Mouse (Mus musculus): ENCODE data around the gene Scnn1g. TPM values are rescaled to one million over a fixed set of nuclear protein-coding genes. Genes with fewer than 3 reads are reported as not detected.

Gene Scnn1g
- polyA plus RNA-seq, 1 experiment = not detected

DNA sequence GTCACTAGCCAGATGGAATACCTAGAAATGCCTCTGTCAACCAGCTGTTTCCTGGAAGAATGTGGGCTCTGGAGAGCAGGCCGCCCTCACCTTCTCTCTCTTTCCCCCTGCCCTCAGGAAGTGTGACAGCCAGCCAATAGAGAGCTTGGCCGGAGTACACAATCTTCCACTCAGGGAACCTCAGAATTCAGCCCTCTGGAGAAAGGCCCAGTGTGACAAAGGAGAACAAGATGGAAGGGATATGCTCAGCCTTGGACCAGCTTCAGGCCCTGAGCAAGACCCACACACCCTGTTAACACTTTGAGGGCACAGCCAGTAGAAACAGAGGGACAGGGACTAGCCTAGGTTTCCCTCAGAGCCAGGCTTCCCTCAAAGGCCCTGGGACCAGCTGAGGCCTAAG lies 68.2 kb downstream of the Scnn1g start:
- 50% methylated on average over 2 of the region's 2 CpGs for WGBS
- H3K27ac ChIP-seq (ENCODE audit: insufficient read depth, low read depth, low read length) = no peak overlapping the region
- TF ChIP-seq CTCF (IDR thresholded peaks at IDR 0.05; ENCODE audit: insufficient read depth, low read depth, low read length) (no peak), POLR2A (IDR thresholded peaks at IDR 0.05; ENCODE audit: insufficient read depth, low read depth, low read length) (no peak)
- H3K4me1 ChIP-seq (ENCODE audit: control insufficient read depth, insufficient read depth, low read length) = no peaks in the 10 kb centered on the region
- no peak overlapping the region for H3K4me3 ChIP-seq (ENCODE audit: insufficient read depth, low read depth, low read length)

DNA sequence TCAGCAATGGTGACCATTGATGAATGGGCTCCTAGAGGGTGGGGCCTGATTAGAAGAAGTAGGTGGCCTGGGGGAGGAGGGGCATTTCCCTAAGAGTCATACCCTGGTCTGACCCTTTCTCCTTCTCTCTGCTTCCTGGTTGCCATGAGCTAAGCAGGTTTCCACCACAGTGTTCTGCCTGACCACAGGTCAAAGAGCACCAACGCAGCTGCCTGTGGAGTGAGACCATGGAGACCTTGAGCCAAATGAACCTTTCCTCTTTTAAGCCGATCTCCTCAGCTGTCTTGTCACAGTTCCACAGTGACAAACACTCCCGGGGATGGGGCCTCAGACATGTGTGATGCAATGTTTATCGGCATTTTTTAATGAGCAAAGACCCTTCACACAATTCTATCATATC lies 68.7 kb downstream of the Scnn1g start:
- H3K4me1 ChIP-seq (ENCODE audit: control insufficient read depth, insufficient read depth, low read length) = no peaks in the 10 kb centered on the region
- H3K27ac ChIP-seq (ENCODE audit: insufficient read depth, low read depth, low read length) = no peak overlapping the region
- TF ChIP-seq CTCF (IDR thresholded peaks at IDR 0.05; ENCODE audit: insufficient read depth, low read depth, low read length) = no peak
- TF ChIP-seq POLR2A (IDR thresholded peaks at IDR 0.05; ENCODE audit: insufficient read depth, low read depth, low read length) = no peak
- WGBS = 88% methylated on average over 4 of the region's 4 CpGs
- H3K4me3 ChIP-seq (ENCODE audit: insufficient read depth, low read depth, low read length) = no peak overlapping the region

DNA sequence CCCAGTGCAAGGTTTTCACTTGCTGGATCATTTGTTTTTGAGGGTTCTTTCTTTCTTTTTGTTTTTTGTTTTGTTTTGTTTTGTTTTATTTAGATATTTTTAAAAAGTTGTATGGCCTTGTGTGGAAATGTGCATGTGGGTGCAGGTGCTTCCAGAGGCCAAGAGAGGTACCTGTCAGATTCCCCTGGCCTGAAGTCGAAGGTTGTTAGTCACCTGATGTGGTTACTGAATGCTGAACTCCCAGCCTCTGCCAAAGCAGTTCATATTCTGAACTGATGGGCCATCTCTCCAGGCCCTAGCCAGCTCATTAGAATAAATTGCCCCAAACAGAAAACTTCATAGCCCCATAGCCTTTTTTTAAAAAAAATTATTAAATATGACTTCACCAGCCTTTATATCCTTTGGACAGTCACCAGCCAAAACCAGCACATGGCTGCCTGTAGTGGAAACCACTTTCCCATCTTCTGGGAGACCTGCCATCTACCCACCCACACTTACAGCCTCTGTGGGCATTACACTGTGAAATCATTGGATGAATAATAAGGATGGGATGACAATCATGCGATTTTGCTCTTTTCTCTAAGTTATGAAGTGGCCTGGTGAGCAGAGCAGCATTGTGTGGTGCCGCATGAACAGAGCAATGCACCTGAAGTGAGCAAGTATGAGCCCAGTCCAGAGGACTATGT lies 71.7 kb downstream of the Scnn1g start:
- no peaks in the 10 kb centered on the region for H3K4me1 ChIP-seq (ENCODE audit: control insufficient read depth, insufficient read depth, low read length)
- TF ChIP-seq CTCF (IDR thresholded peaks at IDR 0.05; ENCODE audit: insufficient read depth, low read depth, low read length) (no peak), POLR2A (IDR thresholded peaks at IDR 0.05; ENCODE audit: insufficient read depth, low read depth, low read length) (no peak)
- no peak overlapping the region for H3K27ac ChIP-seq (ENCODE audit: insufficient read depth, low read depth, low read length)
- H3K4me3 ChIP-seq (ENCODE audit: insufficient read depth, low read depth, low read length) = no peak overlapping the region
- WGBS = 83% methylated on average over 3 of the region's 3 CpGs

DNA sequence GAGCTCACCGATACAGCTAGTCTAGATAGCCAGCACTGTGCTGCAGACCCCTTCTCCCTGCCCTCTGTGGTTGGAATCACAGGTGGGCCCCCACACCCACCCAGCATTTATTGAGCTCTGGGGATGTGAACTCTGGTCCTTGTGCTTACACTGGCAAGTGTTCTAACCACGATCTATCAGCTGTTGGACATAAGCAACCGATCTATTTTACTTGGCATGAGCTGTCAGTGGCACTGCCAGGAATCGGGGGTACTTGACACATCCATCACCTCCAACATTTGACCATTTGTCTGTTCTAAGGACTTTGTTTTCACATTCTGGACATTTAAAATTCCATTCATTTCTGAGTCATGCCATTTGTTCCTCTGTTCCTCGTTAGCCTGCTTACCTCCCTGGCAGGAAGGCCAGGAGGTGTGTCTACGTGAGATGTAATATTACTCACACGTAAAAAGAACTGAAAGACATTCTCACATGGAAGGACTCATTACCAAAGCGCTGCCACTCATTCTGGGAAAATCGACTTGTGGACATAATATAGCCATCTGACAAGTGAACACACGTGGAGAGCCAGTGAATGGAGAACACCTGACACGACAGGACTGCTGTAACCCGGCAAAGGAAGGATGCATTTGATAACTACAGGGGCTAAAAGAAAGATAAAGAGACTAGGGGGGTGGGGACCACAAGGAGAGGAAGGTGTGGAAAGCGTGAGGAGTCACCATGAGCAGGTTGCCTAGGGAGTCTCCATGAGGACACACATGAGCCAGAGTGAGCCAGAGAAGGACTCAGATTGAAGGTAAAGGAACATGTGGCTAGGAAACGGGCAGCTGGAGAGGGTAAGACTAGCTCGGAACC lies 73.7 kb downstream of the Scnn1g start:
- Histone ChIP-seq H3K4me1 (ENCODE audit: control insufficient read depth, insufficient read depth, low read length) (no peaks in the 10 kb centered on the region), H3K4me3 (ENCODE audit: insufficient read depth, low read depth, low read length) (no peak overlapping the region), H3K27ac (ENCODE audit: insufficient read depth, low read depth, low read length) (no peak overlapping the region)
- 63% methylated on average over 15 of the region's 15 CpGs for WGBS
- TF ChIP-seq CTCF (IDR thresholded peaks at IDR 0.05; ENCODE audit: insufficient read depth, low read depth, low read length) = no peak
- TF ChIP-seq POLR2A (IDR thresholded peaks at IDR 0.05; ENCODE audit: insufficient read depth, low read depth, low read length) = no peak

Other genes starting within 250 kb of the Scnn1g start
- gene Usp31, start 27.2 kb upstream of the Scnn1g start, polyA plus RNA-seq (2012; ENCODE audit: insufficient read depth, insufficient read length, low replicate concordance, missing spikeins) = not detected in 2 replicates
- gene Scnn1b, start 130.6 kb downstream of the Scnn1g start, polyA plus RNA-seq (2012; ENCODE audit: insufficient read depth, insufficient read length, low replicate concordance, missing spikeins) = not detected in 2 replicates
- gene Cog7, start 247.2 kb downstream of the Scnn1g start, polyA plus RNA-seq (2012; ENCODE audit: insufficient read depth, insufficient read length, low replicate concordance, missing spikeins) = not detected in 2 replicates